Mouse (Mus musculus): ENCODE data around the gene Haus5. TPM values are rescaled to one million over a fixed set of nuclear protein-coding genes. Genes with fewer than 3 reads are reported as not detected.

Gene Haus5
- polyA plus RNA-seq (2012; rRNA removed; ENCODE audit: low replicate concordance) = 11.4 and 12.7 TPM in 2 replicates

GRCm38 (mm10) chr7:30664529-30665200, at the start of gene Haus5:
Gene Haus5 (minus strand): TSS chr7:30664994.

GRCm38 (mm10) chr7:30711942-30712341, 47.1 kb upstream of the Haus5 start, which contains the start of gene Atp4a:
Gene Atp4a (plus strand): TSS chr7:30712209.

GRCm38 (mm10) chr7:30698589-30698988, 33.8 kb upstream of the Haus5 start, which contains the start of gene 2200002J24Rik:
Gene 2200002J24Rik (plus strand): TSS chr7:30698926.

GRCm38 (mm10) chr7:30671480-30671879, 6.7 kb upstream of the Haus5 start, which contains the start of gene Pmis2:
Gene Pmis2 (minus strand): TSS chr7:30671605.

GRCm38 (mm10) chr7:30649591-30650540, 14.9 kb downstream of the Haus5 start, which contains the start of gene Rbm42:
Gene Rbm42 (minus strand): TSS chr7:30650317.

DNA sequence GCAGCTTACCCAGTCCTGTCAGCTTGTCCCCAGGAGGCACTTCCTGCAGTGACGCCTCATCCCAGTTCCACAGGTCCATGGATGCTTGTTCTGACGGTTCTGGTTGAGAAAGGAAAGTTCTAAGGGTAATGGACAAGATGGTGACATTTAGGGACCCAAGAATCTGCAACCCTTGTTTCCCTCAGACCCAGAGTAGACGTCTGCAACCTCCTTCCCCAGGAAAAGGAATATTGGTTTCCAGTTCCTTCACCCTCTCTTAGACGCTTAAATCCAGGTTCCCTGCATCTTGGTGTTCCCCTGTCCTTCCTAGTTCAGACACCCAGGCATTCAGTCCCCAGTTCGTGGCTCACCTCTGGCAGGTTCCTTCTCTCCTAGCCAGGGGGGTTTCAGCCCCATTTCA, 29.0 kb downstream of the Haus5 start, which contains the start of gene Etv2:
Gene Etv2 (minus strand): TSS at position 101 of the 400 bp plus-strand sequence.

DNA sequence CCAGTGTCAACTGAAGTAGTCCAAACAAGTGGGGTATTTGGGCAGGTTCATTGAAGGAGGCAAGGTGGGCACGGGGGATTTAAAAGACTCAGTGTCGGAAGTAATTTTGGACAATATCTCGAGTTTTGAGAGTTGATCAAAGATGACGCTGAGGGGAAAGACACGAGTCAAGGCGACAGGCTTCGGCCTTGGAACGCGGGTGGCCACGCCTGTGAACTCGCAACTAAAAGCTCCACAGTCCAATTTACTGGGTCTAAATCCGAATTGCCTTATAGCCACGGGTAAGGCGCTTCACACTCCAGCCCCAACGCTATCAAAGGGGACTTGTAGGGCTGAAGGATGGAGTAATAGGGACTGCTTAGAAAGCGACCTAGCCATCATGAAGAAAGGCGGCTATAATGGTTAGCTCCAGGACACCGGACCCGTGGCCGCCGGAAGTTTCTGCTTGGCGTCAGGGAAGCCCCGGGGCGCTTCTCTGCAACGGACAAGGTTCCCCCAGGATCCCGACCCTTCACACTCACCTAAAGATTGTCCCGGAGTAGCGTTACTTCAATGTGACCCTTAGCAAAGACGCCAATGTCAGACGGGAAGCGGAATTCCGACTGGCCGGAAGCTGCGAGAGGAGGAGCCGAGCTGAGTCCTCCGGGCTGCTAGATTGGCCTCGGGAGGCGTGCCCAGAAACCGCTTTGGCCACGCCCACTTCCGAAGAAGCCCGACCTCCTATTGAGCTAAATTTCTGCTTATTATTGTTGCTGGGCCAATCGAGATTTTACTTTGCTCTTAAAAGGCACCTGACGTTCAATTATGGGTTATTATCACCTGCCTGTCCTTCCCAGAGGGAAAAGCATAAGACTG, 39.0 kb downstream of the Haus5 start, which contains the start of gene Cox6b1:
Gene Cox6b1 (minus strand): TSS at position 622 of the 855 bp plus-strand sequence.

GRCm38 (mm10) chr7:30612654-30613402, 52.0 kb downstream of the Haus5 start, which contains the start of gene Upk1a:
Gene Upk1a (minus strand): TSS chr7:30612847.

Other genes with a start within 250 kb of the Haus5 start
- gene Hcst, start 245.1 kb downstream of the Haus5 start, polyA plus RNA-seq (2012; rRNA removed; ENCODE audit: low replicate concordance) = 133 and 195 TPM in 2 replicates
- gene Nfkbid, start 243.3 kb downstream of the Haus5 start, polyA plus RNA-seq (2012; rRNA removed; ENCODE audit: low replicate concordance) = 16.2 and 37.4 TPM in 2 replicates
- gene Aplp1, start 219.5 kb downstream of the Haus5 start, polyA plus RNA-seq (2012; rRNA removed; ENCODE audit: low replicate concordance) = 3.7 and 7.4 TPM in 2 replicates
- gene Kirrel2, start 207.3 kb downstream of the Haus5 start, polyA plus RNA-seq (2012; rRNA removed; ENCODE audit: low replicate concordance) = 0.63 TPM in 1 of 2 replicates, not detected in the other
- gene Nphs1, start 206.7 kb downstream of the Haus5 start, polyA plus RNA-seq (2012; rRNA removed; ENCODE audit: low replicate concordance) = 0.27 and 0.61 TPM in 2 replicates
- gene Prodh2, start 171.4 kb downstream of the Haus5 start, polyA plus RNA-seq (2012; rRNA removed; ENCODE audit: low replicate concordance) = 1.4 TPM in 1 of 2 replicates, not detected in the other
- 10.7 and 22.5 TPM in 2 replicates for gene Arhgap33, start 129.9 kb downstream of the Haus5 start, polyA plus RNA-seq (2012; rRNA removed; ENCODE audit: low replicate concordance)
- 49.5 and 798 TPM in 2 replicates for gene Hspb6, start 112.8 kb downstream of the Haus5 start, polyA plus RNA-seq (2012; rRNA removed; ENCODE audit: low replicate concordance)
- gene Proser3, start 112.7 kb downstream of the Haus5 start, polyA plus RNA-seq (2012; rRNA removed; ENCODE audit: low replicate concordance) = 8.0 and 10.5 TPM in 2 replicates
- 36.9 and 40.0 TPM in 2 replicates for gene Lin37, start 105.2 kb downstream of the Haus5 start, polyA plus RNA-seq (2012; rRNA removed; ENCODE audit: low replicate concordance)
- gene U2af1l4, start 101.7 kb downstream of the Haus5 start, polyA plus RNA-seq (2012; rRNA removed; ENCODE audit: low replicate concordance) = 58.9 and 66.3 TPM in 2 replicates
- 2.1 and 2.5 TPM in 2 replicates for gene Gm49396, start 101.7 kb downstream of the Haus5 start, polyA plus RNA-seq (2012; rRNA removed; ENCODE audit: low replicate concordance)
- 97.0 and 187 TPM in 2 replicates for gene Psenen, start 101.4 kb downstream of the Haus5 start, polyA plus RNA-seq (2012; rRNA removed; ENCODE audit: low replicate concordance)
- gene Igflr1, start 99.6 kb downstream of the Haus5 start, polyA plus RNA-seq (2012; rRNA removed; ENCODE audit: low replicate concordance) = 9.9 and 16.6 TPM in 2 replicates
- 63.8 and 73.1 TPM in 2 replicates for gene Kmt2b, start 76.3 kb downstream of the Haus5 start, polyA plus RNA-seq (2012; rRNA removed; ENCODE audit: low replicate concordance)
- 4.8 and 7.8 TPM in 2 replicates for gene Zbtb32, start 66.1 kb downstream of the Haus5 start, polyA plus RNA-seq (2012; rRNA removed; ENCODE audit: low replicate concordance)
- gene Upk1a, start 52.1 kb downstream of the Haus5 start, polyA plus RNA-seq (2012; rRNA removed; ENCODE audit: low replicate concordance) = 1.4 and 2.3 TPM in 2 replicates
- 332 and 742 TPM in 2 replicates for gene Cox6b1, start 38.8 kb downstream of the Haus5 start, polyA plus RNA-seq (2012; rRNA removed; ENCODE audit: low replicate concordance)
- gene Etv2, start 29.1 kb downstream of the Haus5 start, polyA plus RNA-seq (2012; rRNA removed; ENCODE audit: low replicate concordance) = not detected in 2 replicates
- 53.5 and 112 TPM in 2 replicates for gene Rbm42, start 14.7 kb downstream of the Haus5 start, polyA plus RNA-seq (2012; rRNA removed; ENCODE audit: low replicate concordance)
- gene Pmis2, start 6.6 kb upstream of the Haus5 start, polyA plus RNA-seq (2012; rRNA removed; ENCODE audit: low replicate concordance) = not detected in 2 replicates
- gene 2200002J24Rik, start 33.9 kb upstream of the Haus5 start, polyA plus RNA-seq (2012; rRNA removed; ENCODE audit: low replicate concordance) = not detected in 2 replicates
- 0.05 and 0.70 TPM in 2 replicates for gene Atp4a, start 47.2 kb upstream of the Haus5 start, polyA plus RNA-seq (2012; rRNA removed; ENCODE audit: low replicate concordance)
- gene Tmem147, start 64.5 kb upstream of the Haus5 start, polyA plus RNA-seq (2012; rRNA removed; ENCODE audit: low replicate concordance) = 183 and 405 TPM in 2 replicates
- gene Gapdhs, start 78.7 kb upstream of the Haus5 start, polyA plus RNA-seq (2012; rRNA removed; ENCODE audit: low replicate concordance) = 0.09 and 0.10 TPM in 2 replicates
- 6.5 and 14.4 TPM in 2 replicates for gene Sbsn, start 86.5 kb upstream of the Haus5 start, polyA plus RNA-seq (2012; rRNA removed; ENCODE audit: low replicate concordance)
- 5.2 and 132 TPM in 2 replicates for gene Dmkn, start 98.8 kb upstream of the Haus5 start, polyA plus RNA-seq (2012; rRNA removed; ENCODE audit: low replicate concordance)
- 1.2 and 71.0 TPM in 2 replicates for gene Krtdap, start 122.9 kb upstream of the Haus5 start, polyA plus RNA-seq (2012; rRNA removed; ENCODE audit: low replicate concordance)
- 44.2 and 53.7 TPM in 2 replicates for gene Ffar2, start 158.8 kb upstream of the Haus5 start, polyA plus RNA-seq (2012; rRNA removed; ENCODE audit: low replicate concordance)
- gene Ffar3, start 191.2 kb upstream of the Haus5 start, polyA plus RNA-seq (2012; rRNA removed; ENCODE audit: low replicate concordance) = 0.10 and 0.11 TPM in 2 replicates
- 5.8 and 8.9 TPM in 2 replicates for gene Ffar1, start 196.6 kb upstream of the Haus5 start, polyA plus RNA-seq (2012; rRNA removed; ENCODE audit: low replicate concordance)
- gene Cd22, start 215.3 kb upstream of the Haus5 start, polyA plus RNA-seq (2012; rRNA removed; ENCODE audit: low replicate concordance) = 85.3 and 86.3 TPM in 2 replicates
- 3.9 and 5.1 TPM in 2 replicates for gene Mag, start 249.9 kb upstream of the Haus5 start, polyA plus RNA-seq (2012; rRNA removed; ENCODE audit: low replicate concordance)